ENCODE assay signal across 16 mouse cellular contexts in the genomic region with DNA sequence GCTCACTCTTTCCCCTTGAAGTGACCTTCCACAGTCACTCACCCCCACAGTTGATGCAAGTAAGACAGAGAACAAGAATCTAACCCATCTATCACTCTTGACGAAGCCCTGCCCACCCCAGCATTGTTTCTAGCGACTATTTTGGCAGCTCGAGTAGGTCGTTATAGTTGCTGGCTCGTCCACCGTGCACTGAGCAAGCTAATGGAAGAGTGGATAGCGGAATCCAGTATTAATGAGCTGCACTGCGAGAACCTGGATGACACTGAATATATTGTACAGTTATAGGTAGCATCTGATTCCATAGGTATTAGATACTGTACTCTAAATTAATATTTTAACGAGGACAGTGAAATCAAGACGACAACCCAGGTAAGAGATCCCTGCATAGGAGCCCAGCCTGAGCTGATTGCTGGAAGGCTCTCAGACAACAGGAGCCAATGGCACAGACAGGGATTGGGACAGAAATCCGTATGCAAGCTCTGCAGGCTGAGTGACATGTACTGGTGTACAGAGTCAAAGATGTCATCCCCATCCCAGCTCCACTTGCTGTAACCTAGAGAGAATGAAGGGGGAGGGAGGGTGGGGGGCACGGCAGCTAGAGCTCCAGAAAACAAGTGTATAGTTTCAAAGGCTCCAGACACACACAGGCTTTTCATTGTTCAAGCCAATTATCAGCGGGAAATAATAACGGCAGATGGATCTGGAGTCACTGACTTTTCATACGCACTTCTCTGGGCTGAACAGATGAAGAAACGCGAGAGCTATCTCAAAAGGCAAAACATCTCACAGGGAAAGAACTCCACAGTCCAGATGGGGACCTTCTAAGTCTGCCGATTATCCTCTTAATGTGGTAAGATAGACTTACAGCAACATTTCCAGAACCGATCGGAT.
A peak's percentile ranks its signal among the peaks of the same experiment; 100 is the strongest.
DNase-seq lines count a peak whose midpoint lies in the region; ATAC-seq and TF ChIP-seq lines count a peak whose summit lies in the region.
"Had no signal": no experiment of that assay in that cellular context is flagged by ENCODE, and none has a peak within 500 bp of the region (broad histone marks: within the 10 kb centered on the region; RNA-seq: fewer than 3 reads in every experiment).

No protein-coding gene starts in this region.

- H3K27me3 ChIP-seq in heart, embryonic 14.5 days (ENCODE audit: control insufficient read depth, insufficient read depth, low read length) = no peaks in the 10 kb centered on the region
- H3K27me3 ChIP-seq in embryonic facial prominence, embryonic 12.5 days = 0 out of 2 replicates have a peak, but pooled peaks cover 3% of the 10 kb centered on the region
- H3K27me3 ChIP-seq: CH12.LX had no signal

- no peak overlapping the region for H3K4me2 ChIP-seq in heart, embryonic 14.5 days (ENCODE audit: low read length)
- no peak overlapping the region for H3K4me2 ChIP-seq in embryonic facial prominence, embryonic 12.5 days (replicated peaks)
- H3K4me2 ChIP-seq: limb, embryonic 12.5 days had no signal

- ATAC-seq in heart, embryonic 14.5 days (ENCODE audit: insufficient number of reproducible peaks, insufficient read depth, low FRiP score, low read depth) = no peak
- no peak; the same call in 1 of the 2 replicates for ATAC-seq in embryonic facial prominence, embryonic 12.5 days (ENCODE audit: insufficient number of reproducible peaks, insufficient read depth, low FRiP score, low TSS enrichment)
- ATAC-seq: intestine, postnatal 0 days had no signal

- H3K36me3 ChIP-seq in heart, embryonic 14.5 days (ENCODE audit: control insufficient read depth, insufficient read depth, low read length) = no peaks in the 10 kb centered on the region
- H3K36me3 ChIP-seq in embryonic facial prominence, embryonic 12.5 days = no peaks in the 10 kb centered on the region
- H3K36me3 ChIP-seq: limb, embryonic 12.5 days had no signal

- no peak overlapping the region for H3K4me3 ChIP-seq in heart, embryonic 14.5 days (ENCODE audit: control insufficient read depth in 1 of 2, insufficient read depth in 1 of 2, low read depth in 1 of 2, low read length in 2 of 2)
- no peak overlapping the region for H3K4me3 ChIP-seq in embryonic facial prominence, embryonic 12.5 days
- H3K4me3 ChIP-seq in layer of hippocampus, adult 2 months = peak overlapping the region; percentile 21; the same call in 1 of the 2 replicates
- H3K4me3 ChIP-seq: limb, embryonic 12.5 days had no signal

- intact Hi-C loops in heart, postnatal 36 days (cut with DNase I) = loop anchor here (5.0 kb wide), 1 partner anchor 119 kb away; no protein-coding TSS in a partner anchor

- H3K4me1 ChIP-seq in heart, embryonic 14.5 days (ENCODE audit: control insufficient read depth in 2 of 2, insufficient read depth in 2 of 2, low read length in 2 of 2) = peaks cover 27 to 43% of the 10 kb centered on the region in 2 experiments
- H3K4me1 ChIP-seq in embryonic facial prominence, embryonic 12.5 days = peaks cover 79% of the 10 kb centered on the region

- 53% methylated on average over 20 of the region's 20 CpGs for whole genome bisulfite sequencing in heart, embryonic 14.5 days
- 51% methylated on average over 20 of the region's 20 CpGs for WGBS in embryonic facial prominence, embryonic 12.5 days

- no peak for DNase-seq in heart, postnatal 36 days
- DNase-seq in brain, adult 2 months (ENCODE audit: low read depth, low spot score) = peak; percentile 47
- DNase-seq in layer of hippocampus, adult 2 months (ENCODE audit: low spot score in 2 of 2) = peak in 1 of 2 experiments; percentile 30
- no peak for DNase-seq in kidney, adult 18-20 months
- no peak for DNase-seq in yolk sac, embryonic 10.5 days (ENCODE audit: low spot score)
- no peak for DNase-seq in ovary, postnatal 10 days (ENCODE audit: low spot score)
- DNase-seq: adrenal gland, postnatal 10 days; gastrocnemius, postnatal 25 days; kidney, postnatal 4 days; lung, adult 2 months; right cerebral cortex, postnatal 4 days had no signal

- no peaks in the 10 kb centered on the region for H3K9me3 ChIP-seq in heart, embryonic 14.5 days (ENCODE audit: control insufficient read depth, low read length)
- no peaks in the 10 kb centered on the region for H3K9me3 ChIP-seq in embryonic facial prominence, embryonic 12.5 days
- H3K9me3 ChIP-seq: limb, embryonic 12.5 days had no signal

- no peak for TF ChIP-seq CTCF in layer of hippocampus, adult 2 months (conservative IDR thresholded peaks at IDR 0.05)

- H3K9ac ChIP-seq in heart, embryonic 14.5 days (ENCODE audit: low read length) = 0 out of 2 replicates have a peak overlapping the region, but pooled peaks have one; percentile 6
- H3K9ac ChIP-seq in embryonic facial prominence, embryonic 12.5 days = no peak overlapping the region
- H3K9ac ChIP-seq: limb, embryonic 12.5 days had no signal

- H3K27ac ChIP-seq in heart, embryonic 14.5 days (replicated peaks in 1 of 2; ENCODE audit: control insufficient read depth in 1 of 2, insufficient read depth in 1 of 2, low read depth in 2 of 2, low read length in 2 of 2) = no peak overlapping the region
- 0 out of 2 replicates have a peak overlapping the region, but pooled peaks have one; percentile 11 for H3K27ac ChIP-seq in embryonic facial prominence, embryonic 12.5 days
- peak overlapping the region; percentile 60 for H3K27ac ChIP-seq in layer of hippocampus, adult 2 months
- H3K27ac ChIP-seq: limb, embryonic 12.5 days had no signal

Comparison
In these comparisons a context has a peak if more than half of its experiments do, and no peak if none do; other contexts are left out.
1. H3K27ac ChIP-seq: peak in embryonic facial prominence, embryonic 12.5 days (single experiment) and layer of hippocampus, adult 2 months (single experiment); none in heart, embryonic 14.5 days (0 of 2).